Mouse (Mus musculus) bone marrow macrophage, adult 2 months (primary cell): ENCODE measurements at regions not wholly inside any gene's neighbourhood (a gene's known extent, or its start where the extent isn't known, plus 50 kb on each side); places are given as distances from the start of the nearest gene placed in this dataset.
A peak's percentile ranks its signal among the peaks of the same experiment; 100 is the strongest.

Experiments used
- H3K27ac ChIP-seq: 2 replicates; pipeline ENCODE4 v1.5.1; 2012; ENCODE audit warnings: low read depth, low read length; ENCODE audit not compliant: insufficient read depth
- H3K4me1 ChIP-seq: 2 replicates; pipeline ENCODE4 v1.6.1; 2012; ENCODE audit warnings: low read length; ENCODE audit not compliant: control insufficient read depth, insufficient read depth
- H3K4me3 ChIP-seq: 2 replicates; pipeline ENCODE4 v1.5.1; 2012; ENCODE audit warnings: mild to moderate bottlenecking, low read length, moderate library complexity; ENCODE audit not compliant: insufficient read depth
- CTCF ChIP-seq: IDR thresholded peaks from 2 replicates; pipeline ENCODE4 v1.5.1; 2012; ENCODE audit warnings: low read depth, mild to moderate bottlenecking, low read length, moderate library complexity
- POLR2A ChIP-seq: IDR thresholded peaks from 2 replicates; pipeline ENCODE4 v1.6.1; 2012; ENCODE audit warnings: mild to moderate bottlenecking, low read depth, low read length, borderline replicate concordance

DNA sequence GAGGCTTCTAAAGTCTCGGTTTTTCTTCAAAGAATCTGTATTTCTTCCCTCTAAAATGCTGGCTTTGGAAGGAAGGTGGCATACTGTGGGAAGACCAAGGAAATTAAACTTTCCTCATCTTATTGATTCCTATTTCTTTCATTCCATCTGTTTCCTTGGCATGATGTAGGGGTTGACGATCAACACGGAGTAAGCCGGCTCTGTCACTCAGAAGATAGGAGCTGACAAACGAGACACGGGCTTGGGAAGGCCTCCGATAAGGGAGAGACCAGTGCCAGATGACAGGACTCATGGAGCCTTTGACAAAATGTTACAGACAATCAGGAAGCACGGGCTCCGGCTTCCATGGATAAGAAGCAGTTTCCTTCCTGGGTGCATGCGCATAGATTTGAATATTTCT lies 101.4 kb upstream of the Hsfy2 start:
- Histone ChIP-seq H3K27ac (no peak overlapping the region), H3K4me1 (peaks cover 17% of the 10 kb centered on the region), H3K4me3 (no peak overlapping the region)
- TF ChIP-seq CTCF (no peak), POLR2A (no peak)

DNA sequence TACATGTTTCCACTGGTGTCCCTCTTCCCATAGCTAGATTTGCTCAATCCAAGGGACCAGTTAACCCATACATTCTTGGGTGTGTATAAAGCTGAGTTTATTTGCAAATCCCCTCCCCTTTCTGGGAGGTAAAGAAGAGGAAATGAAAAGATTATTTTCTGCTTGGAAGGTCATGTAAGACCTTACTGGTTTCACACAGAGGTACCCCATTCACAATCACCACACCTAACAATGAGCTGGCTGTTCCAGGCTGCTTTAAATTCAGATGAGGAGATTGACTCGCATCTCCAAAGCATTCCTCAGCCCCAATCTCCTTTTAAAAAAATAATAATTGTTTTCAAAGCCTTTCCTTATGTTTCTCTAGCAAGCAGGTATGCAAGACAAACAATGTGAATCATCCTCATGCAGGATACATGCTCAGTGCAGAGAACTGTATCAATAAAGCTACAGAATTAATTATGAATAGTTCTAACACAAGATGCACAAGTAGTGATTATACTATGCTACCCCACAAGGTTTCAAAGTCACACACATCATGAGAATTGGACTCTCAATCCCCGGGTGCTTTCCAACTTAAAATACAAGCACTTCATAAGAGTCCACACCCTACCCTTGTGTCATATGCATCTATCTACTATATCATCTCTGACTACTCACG lies 89.1 kb upstream of the Hsfy2 start:
- no peak overlapping the region for H3K4me3 ChIP-seq
- TF ChIP-seq CTCF, result no peak
- no peak for TF ChIP-seq POLR2A
- H3K4me1 ChIP-seq, result no peaks in the 10 kb centered on the region
- no peak overlapping the region for H3K27ac ChIP-seq

DNA sequence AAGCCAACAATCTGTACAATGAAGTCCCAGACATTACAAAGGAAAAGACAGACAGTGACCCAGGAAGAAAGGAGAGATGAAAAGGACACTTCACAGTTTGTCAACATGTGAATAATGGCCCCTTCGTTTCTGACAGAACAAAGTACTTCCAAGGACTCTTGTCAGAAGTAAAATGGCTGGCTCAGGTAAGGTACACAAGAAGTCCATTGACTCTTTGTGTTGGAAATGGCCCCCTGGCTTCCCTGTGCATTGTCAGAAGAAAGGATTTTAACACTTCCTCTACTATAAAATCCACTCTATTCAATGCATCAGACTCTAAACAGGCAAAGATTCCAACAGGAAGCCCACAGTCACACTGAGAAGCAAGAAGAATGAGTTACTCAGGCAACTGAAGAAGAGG lies 86.4 kb upstream of the Hsfy2 start:
- Histone ChIP-seq H3K4me1 (no peaks in the 10 kb centered on the region), H3K4me3 (no peak overlapping the region), H3K27ac (no peak overlapping the region)
- TF ChIP-seq CTCF, result no peak
- no peak for TF ChIP-seq POLR2A

DNA sequence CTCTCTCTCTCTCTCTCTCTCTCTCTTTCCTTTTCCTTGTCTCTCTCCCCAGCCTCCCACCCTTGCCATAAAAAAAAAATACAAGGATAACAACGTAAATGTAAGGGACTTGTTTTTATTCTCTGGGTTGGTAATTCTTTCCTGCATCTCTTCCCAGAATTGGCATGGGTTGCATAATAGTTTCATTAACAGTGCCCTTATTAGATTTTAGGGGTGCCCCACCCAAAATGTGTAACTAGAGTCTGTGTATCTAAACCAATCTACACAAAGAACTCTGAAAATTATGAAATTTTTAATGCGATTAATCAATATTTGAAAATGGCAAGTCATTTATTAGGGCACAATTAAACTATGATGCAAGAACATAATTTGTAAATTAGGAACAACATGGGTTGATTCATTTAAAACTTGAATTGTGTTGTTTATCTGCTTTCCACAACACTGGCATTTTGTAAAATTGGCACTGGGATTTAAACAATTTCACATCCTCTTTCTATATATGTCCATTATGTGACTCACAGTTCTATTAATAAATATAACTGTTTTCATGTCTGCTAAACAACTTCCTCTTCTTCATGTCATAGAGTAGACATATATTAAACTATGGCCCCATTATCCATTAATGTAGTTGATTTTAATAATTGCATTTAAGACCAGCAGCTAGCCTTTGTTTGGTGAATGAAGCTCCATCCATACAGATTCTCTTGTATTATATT lies 75.9 kb upstream of the Hsfy2 start:
- peak overlapping the region; percentile 34; the same call in 1 of the 2 replicates for H3K27ac ChIP-seq
- TF ChIP-seq CTCF (no peak), POLR2A (no peak)
- H3K4me3 ChIP-seq, result no peak overlapping the region
- H3K4me1 ChIP-seq, result peaks cover 10% of the 10 kb centered on the region

DNA sequence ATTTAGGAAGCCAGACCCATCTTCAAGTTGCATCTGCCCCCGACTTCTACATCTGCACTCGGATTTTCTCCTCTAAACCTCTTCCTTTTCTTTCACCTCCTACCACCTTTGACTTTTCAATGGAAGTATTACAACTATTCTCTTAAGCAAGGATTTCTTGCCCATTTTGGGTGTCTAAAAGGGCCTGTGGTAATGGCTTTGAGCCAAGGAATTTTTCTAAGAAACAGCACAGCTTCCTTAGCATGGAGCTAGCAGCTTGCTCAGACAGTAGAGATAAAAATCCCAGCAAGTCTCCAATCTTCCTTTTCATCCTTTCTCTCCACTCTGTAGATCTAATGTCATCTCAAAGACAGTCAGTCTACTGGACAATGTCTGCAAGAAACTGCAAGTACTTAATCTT lies 63.2 kb upstream of the Hsfy2 start:
- Histone ChIP-seq H3K4me3 (no peak overlapping the region), H3K27ac (no peak overlapping the region), H3K4me1 (no peaks in the 10 kb centered on the region)
- TF ChIP-seq POLR2A (no peak), CTCF (no peak)

DNA sequence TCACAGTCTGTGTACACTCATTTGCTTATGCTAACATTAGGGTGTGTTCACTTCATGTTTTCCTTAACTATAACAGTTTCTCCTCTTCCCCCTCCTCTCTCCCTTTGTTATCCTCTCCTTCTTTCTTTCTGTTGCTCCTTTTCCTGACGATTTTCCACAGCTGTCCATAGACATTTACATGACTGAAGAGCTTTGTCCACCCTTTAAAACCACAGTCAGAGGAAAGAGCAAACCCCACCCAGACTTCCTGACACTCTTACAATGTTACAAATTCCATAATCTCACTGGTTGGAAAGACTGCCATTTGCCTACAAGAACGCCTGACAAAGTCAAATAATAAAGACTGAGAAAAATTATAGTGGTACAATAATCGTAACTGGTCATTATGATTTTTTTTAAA lies 60.3 kb upstream of the Hsfy2 start:
- Histone ChIP-seq H3K27ac (no peak overlapping the region), H3K4me1 (no peaks in the 10 kb centered on the region), H3K4me3 (no peak overlapping the region)
- TF ChIP-seq POLR2A (no peak), CTCF (no peak)
